9 mouse cellular contexts compared by ENCODE assay signal in the genomic region with DNA sequence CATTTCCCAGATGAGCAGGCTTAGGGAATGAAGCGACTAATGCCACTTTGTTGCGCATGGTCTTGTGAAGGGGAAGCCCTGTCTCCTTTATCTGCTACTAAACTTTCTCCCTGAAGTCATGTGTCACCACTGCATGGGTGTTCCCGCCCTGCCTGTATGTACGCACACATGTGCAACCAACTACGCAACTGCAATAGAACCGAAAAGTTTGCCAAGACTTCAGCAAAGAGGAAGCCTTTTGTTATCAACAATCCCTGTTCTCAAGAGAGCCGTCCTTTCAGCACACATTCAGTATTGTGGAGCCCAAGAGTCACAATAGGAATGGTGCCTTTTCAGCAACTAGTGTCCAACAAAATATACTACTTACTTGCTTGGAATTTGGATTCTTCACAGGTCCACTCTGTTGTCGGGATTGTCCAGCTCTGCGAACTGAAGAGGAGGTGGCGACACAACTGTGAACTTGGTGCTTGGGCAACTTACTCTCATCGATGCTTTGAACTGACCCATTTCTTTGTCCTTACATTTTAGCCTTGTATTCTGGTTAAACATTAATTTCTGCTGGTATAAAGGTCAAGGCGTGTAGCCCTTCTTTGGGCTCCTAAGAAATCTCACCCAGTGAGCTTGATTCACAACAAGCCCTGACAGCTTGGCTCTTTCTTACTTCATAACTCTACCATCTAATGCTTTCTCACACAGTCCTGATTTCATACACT. TPM values are rescaled to one million over a fixed set of nuclear protein-coding genes. Genes with fewer than 3 reads are reported as not detected.
DNase-seq lines count a peak whose midpoint lies in the region; ATAC-seq and TF ChIP-seq lines count a peak whose summit lies in the region.
"Had no signal": no experiment of that assay in that cellular context is flagged by ENCODE, and none has a peak within 500 bp of the region (broad histone marks: within the 10 kb centered on the region; RNA-seq: fewer than 3 reads in every experiment).

A gene (minus strand): TSS at position 500 of the 713 bp plus-strand sequence.

- no peaks in the 10 kb centered on the region for H3K36me3 ChIP-seq in heart, embryonic 15.5 days
- H3K36me3 ChIP-seq in limb, embryonic 14.5 days (ENCODE audit: control insufficient read depth, insufficient read depth, low read length): no peaks in the 10 kb centered on the region
- H3K36me3 ChIP-seq in stomach, embryonic 14.5 days (ENCODE audit: control insufficient read depth, insufficient read depth, low read length): no peaks in the 10 kb centered on the region

- TF ChIP-seq POLR2A in limb, embryonic 14.5 days (IDR thresholded peaks at IDR 0.05; ENCODE audit: borderline replicate concordance, extremely low read depth, insufficient read depth, insufficient read length): no peak

- H3K9me3 ChIP-seq in heart, embryonic 15.5 days (replicated peaks): no peaks in the 10 kb centered on the region
- H3K9me3 ChIP-seq in limb, embryonic 14.5 days (ENCODE audit: control insufficient read depth, low read length): no peaks in the 10 kb centered on the region
- no peaks in the 10 kb centered on the region for H3K9me3 ChIP-seq in stomach, embryonic 14.5 days (ENCODE audit: control insufficient read depth, low read depth, low read length)
- H3K9me3 ChIP-seq: megakaryocyte, embryonic 14.5 days had no signal

- intact Hi-C loops in left cerebral cortex, postnatal 36 days (cut with DNase I): no loop called here
- intact Hi-C loops in left cerebral cortex, postnatal 4 days (cut with DNase I): no loop called here

- H3K9ac ChIP-seq in heart, embryonic 15.5 days: no peak within 1 kb of the TSS
- no peak within 1 kb of the TSS for H3K9ac ChIP-seq in limb, embryonic 14.5 days (ENCODE audit: low read depth, low read length, severe bottlenecking)
- no peak within 1 kb of the TSS; the same call in 1 of the 2 replicates for H3K9ac ChIP-seq in stomach, embryonic 14.5 days (replicated peaks; ENCODE audit: low read depth, low read length)

- 0 out of 2 replicates have a peak within 1 kb of the TSS, but pooled peaks have one; percentile 43 for H3K27ac ChIP-seq in heart, embryonic 15.5 days
- no peak within 1 kb of the TSS for H3K27ac ChIP-seq in limb, embryonic 14.5 days (replicated peaks; ENCODE audit: low read depth, low read length)
- peak within 1 kb of the TSS; percentile 78 for H3K27ac ChIP-seq in stomach, embryonic 14.5 days (ENCODE audit: low read length)

- H3K27me3 ChIP-seq in heart, embryonic 15.5 days: no peaks in the 10 kb centered on the region
- no peaks in the 10 kb centered on the region for H3K27me3 ChIP-seq in limb, embryonic 14.5 days (ENCODE audit: control insufficient read depth, insufficient read depth, low read length)
- no peaks in the 10 kb centered on the region for H3K27me3 ChIP-seq in stomach, embryonic 14.5 days (ENCODE audit: control insufficient read depth, insufficient read depth, low read length)

- H3K4me3 ChIP-seq in heart, embryonic 15.5 days: no peak within 1 kb of the TSS
- H3K4me3 ChIP-seq in limb, embryonic 14.5 days (replicated peaks; ENCODE audit: low read length): no peak within 1 kb of the TSS
- H3K4me3 ChIP-seq in stomach, embryonic 14.5 days (ENCODE audit: low read depth, low read length): peak within 1 kb of the TSS; percentile 14; the same call in 1 of the 2 replicates
- H3K4me3 ChIP-seq: megakaryocyte, embryonic 14.5 days had no signal

- H3K4me2 ChIP-seq in heart, embryonic 15.5 days: no peak within 1 kb of the TSS
- H3K4me2 ChIP-seq in limb, embryonic 14.5 days (replicated peaks; ENCODE audit: low read depth, low read length, severe bottlenecking): no peak within 1 kb of the TSS
- H3K4me2 ChIP-seq in stomach, embryonic 14.5 days (replicated peaks; ENCODE audit: low read depth, low read length): 0 out of 2 replicates have a peak within 1 kb of the TSS, but pooled peaks have one; percentile 13

- peaks cover 24% of the 10 kb centered on the region for H3K4me1 ChIP-seq in heart, embryonic 15.5 days (replicated peaks)
- H3K4me1 ChIP-seq in limb, embryonic 14.5 days (ENCODE audit: control insufficient read depth, insufficient read depth, low read length): no peaks in the 10 kb centered on the region
- H3K4me1 ChIP-seq in stomach, embryonic 14.5 days (ENCODE audit: control insufficient read depth, insufficient read depth, low read length): peaks cover 4% of the 10 kb centered on the region; the same call in 1 of the 2 replicates

- no peak for ATAC-seq in heart, embryonic 15.5 days (replicated peaks; ENCODE audit: insufficient number of reproducible peaks, insufficient read depth, low FRiP score, low read depth)
- ATAC-seq in limb, embryonic 14.5 days (ENCODE audit: low FRiP score, low read depth): no peak
- ATAC-seq in stomach, embryonic 14.5 days (ENCODE audit: insufficient number of reproducible peaks, insufficient read depth, low FRiP score, low read depth): peak; percentile 59; the same call in 1 of the 2 replicates

- no peak for DNase-seq in layer of hippocampus, postnatal 14 days (ENCODE audit: low spot score in 2 of 2)
- DNase-seq in layer of hippocampus, adult 8-10 months (ENCODE audit: low spot score in 2 of 2): no peak
- no peak for DNase-seq in limb, embryonic 14.5 days (ENCODE audit: low spot score)
- no peak for DNase-seq in left cerebral cortex, postnatal 36 days (ENCODE audit: low spot score in 2 of 2)
- DNase-seq in left cerebral cortex, postnatal 4 days: no peak
- no peak for DNase-seq in left cerebral cortex, adult 11 months (ENCODE audit: low spot score)

- 71% methylated on average over 12 of the region's 12 CpGs for WGBS in heart, embryonic 15.5 days
- WGBS in limb, embryonic 14.5 days: 89% methylated on average over 12 of the region's 12 CpGs
- WGBS in stomach, embryonic 14.5 days: 72% methylated on average over 12 of the region's 12 CpGs

RNA-seq across cellular contexts. Expression of the gene that starts here (rescaled TPM):
- 10 to 100 TPM; 11.9 to 15.0 TPM for total RNA-seq in layer of hippocampus, postnatal 14 days (2021)
- total RNA-seq in layer of hippocampus, adult 8-10 months (2022): 10 to 100 TPM in 2 of 4 experiments, 1 to 10 TPM in 2; 7.4 to 11.0 (median 9.1) TPM
- polyA plus RNA-seq in heart, embryonic 15.5 days (2015; fragmentation: Nextera tagmentation; extraction: Ambion mirVana): 92.1 and 115 TPM in 2 replicates
- 10.9 and 12.6 TPM in 2 replicates for polyA plus RNA-seq in limb, embryonic 14.5 days (2012; rRNA removed)
- 16.5 and 20.7 TPM in 2 replicates for polyA plus RNA-seq in limb, embryonic 14.5 days (2014; fragmentation: Nextera tagmentation; extraction: Ambion mirVana)
- 36.7 and 47.2 TPM in 2 replicates for polyA plus RNA-seq in stomach, embryonic 14.5 days (2014; fragmentation: Nextera tagmentation; extraction: Ambion mirVana)
- total RNA-seq in left cerebral cortex, postnatal 36 days (2021): 1 to 10 TPM; 5.4 TPM
- 1 to 10 TPM; 2.6 to 3.7 TPM for total RNA-seq in left cerebral cortex, postnatal 4 days (2021)
